Mouse (Mus musculus): ENCODE data around the gene Fam69a. TPM values are rescaled to one million over a fixed set of nuclear protein-coding genes. Genes with fewer than 3 reads are reported as not detected.
A peak's percentile ranks its signal among the peaks of the same experiment; 100 is the strongest.

The Fam69a gene
- polyA plus RNA-seq, 1 experiment = 2.2 TPM

- Histone ChIP-seq H3K27ac (ENCODE audit: insufficient read depth, low read length) (peak overlapping the region; percentile 94), H3K36me3 (ENCODE audit: control insufficient read depth, insufficient read depth, low read length) (no peaks in the 10 kb centered on the region; the same call in 1 of the 2 replicates), H3K4me1 (ENCODE audit: control insufficient read depth, insufficient read depth, insufficient read length) (peaks cover 11% of the 10 kb centered on the region), H3K27me3 (ENCODE audit: control insufficient read depth, insufficient read depth, low read length) (no peaks in the 10 kb centered on the region), H3K4me3 (ENCODE audit: extremely low read depth, insufficient read depth, insufficient read length) (peak overlapping the region; percentile 63)
- DNase-seq (ENCODE audit: low read depth in 1 of 2, low spot score in 2 of 2) = peak; percentile 75 to 87
- WGBS = 2% methylated on average over 40 of the region's 54 CpGs
- TF ChIP-seq POLR2A (IDR thresholded peaks at IDR 0.05; ENCODE audit: low read depth, low read length) = no peak; the same call in 1 of the 2 replicates
- peak; percentile 27; the same call in 1 of the 2 replicates for TF ChIP-seq CTCF (IDR thresholded peaks at IDR 0.05; ENCODE audit: extremely low read depth, insufficient read depth, insufficient read length, insufficient replicate concordance)
Observed at GRCm38 (mm10) chr5:107986255-107986966, 474 bp downstream of the Fam69a start.

DNA sequence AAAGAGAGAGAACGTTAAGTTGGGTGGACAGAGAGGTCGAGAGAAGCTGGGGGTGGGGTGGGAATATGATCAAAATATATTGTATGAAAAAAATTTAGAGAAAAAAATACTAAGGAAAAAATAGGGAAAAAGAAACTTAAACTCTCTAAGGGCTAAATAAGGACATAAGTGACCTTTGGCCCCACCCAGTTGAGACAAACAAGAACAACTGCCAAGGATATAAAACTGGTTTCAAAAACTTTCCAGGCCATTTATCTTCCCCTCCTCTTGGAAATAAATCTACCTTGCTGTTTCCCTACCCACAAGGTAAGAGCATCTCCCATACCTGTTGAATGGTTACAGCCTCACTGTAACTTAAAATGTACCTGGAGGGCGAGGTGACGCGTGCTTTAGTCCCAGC is 2.9 kb downstream of the Fam69a start:
- H3K4me3 ChIP-seq (ENCODE audit: extremely low read depth, insufficient read depth, insufficient read length) = no peak overlapping the region
- TF ChIP-seq POLR2A (IDR thresholded peaks at IDR 0.05; ENCODE audit: low read depth, low read length) = no peak
- no peak for TF ChIP-seq CTCF (IDR thresholded peaks at IDR 0.05; ENCODE audit: extremely low read depth, insufficient read depth, insufficient read length, insufficient replicate concordance)
- DNase-seq (ENCODE audit: low read depth in 1 of 2, low spot score in 2 of 2) = no peak
- peaks cover 17% of the 10 kb centered on the region for H3K4me1 ChIP-seq (ENCODE audit: control insufficient read depth, insufficient read depth, insufficient read length)
- H3K36me3 ChIP-seq (ENCODE audit: control insufficient read depth, insufficient read depth, low read length) = no peaks in the 10 kb centered on the region; the same call in 1 of the 2 replicates
- H3K27me3 ChIP-seq (ENCODE audit: control insufficient read depth, insufficient read depth, low read length) = no peaks in the 10 kb centered on the region
- H3K27ac ChIP-seq (ENCODE audit: insufficient read depth, low read length) = peak overlapping the region; percentile 25
- WGBS = 93% methylated on average over 5 of the region's 5 CpGs

- H3K27me3 ChIP-seq (ENCODE audit: control insufficient read depth, insufficient read depth, low read length) = no peaks in the 10 kb centered on the region
- H3K36me3 ChIP-seq (ENCODE audit: control insufficient read depth, insufficient read depth, low read length) = no peaks in the 10 kb centered on the region; the same call in 1 of the 2 replicates
- 79% methylated on average over 3 of the region's 3 CpGs for WGBS
- TF ChIP-seq CTCF (IDR thresholded peaks at IDR 0.05; ENCODE audit: extremely low read depth, insufficient read depth, insufficient read length, insufficient replicate concordance) = no peak
- no peak for TF ChIP-seq POLR2A (IDR thresholded peaks at IDR 0.05; ENCODE audit: low read depth, low read length)
- no peak for DNase-seq (ENCODE audit: low read depth in 1 of 2, low spot score in 2 of 2)
- H3K4me3 ChIP-seq (ENCODE audit: extremely low read depth, insufficient read depth, insufficient read length) = no peak overlapping the region
- peaks cover 26% of the 10 kb centered on the region for H3K4me1 ChIP-seq (ENCODE audit: control insufficient read depth, insufficient read depth, insufficient read length)
- H3K27ac ChIP-seq (ENCODE audit: insufficient read depth, low read length) = peak overlapping the region; percentile 73
Observed at GRCm38 (mm10) chr5:107982016-107982415, 4.9 kb downstream of the Fam69a start.

DNA sequence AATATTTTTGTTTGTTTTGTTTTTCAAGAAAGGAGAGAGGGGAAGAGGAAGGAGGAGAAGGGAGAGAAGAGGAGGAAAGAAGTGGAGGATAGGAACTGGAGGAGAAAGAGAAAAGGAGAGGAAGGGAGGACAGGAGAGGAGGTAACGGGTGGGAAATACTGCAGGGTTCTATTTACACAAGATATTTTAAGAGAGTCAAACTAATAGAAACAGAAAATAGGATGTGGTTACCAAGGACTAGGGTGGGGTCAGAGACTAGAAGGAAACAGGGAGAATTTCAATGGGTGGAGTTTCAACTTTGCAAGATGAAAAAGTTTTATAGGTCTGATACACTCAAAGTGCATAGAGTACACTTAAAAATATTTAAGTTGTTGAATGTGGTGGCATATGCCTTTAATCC is 7.0 kb downstream of the Fam69a start:
- H3K27ac ChIP-seq (ENCODE audit: insufficient read depth, low read length) = peak overlapping the region; percentile 92
- 4% methylated on average over 1 of the region's 1 CpGs for WGBS
- TF ChIP-seq POLR2A (IDR thresholded peaks at IDR 0.05; ENCODE audit: low read depth, low read length) (no peak), CTCF (IDR thresholded peaks at IDR 0.05; ENCODE audit: extremely low read depth, insufficient read depth, insufficient read length, insufficient replicate concordance) (no peak)
- no peaks in the 10 kb centered on the region for H3K27me3 ChIP-seq (ENCODE audit: control insufficient read depth, insufficient read depth, low read length)
- H3K4me3 ChIP-seq (ENCODE audit: extremely low read depth, insufficient read depth, insufficient read length) = no peak overlapping the region; the same call in 1 of the 2 replicates
- peaks cover 28% of the 10 kb centered on the region for H3K4me1 ChIP-seq (ENCODE audit: control insufficient read depth, insufficient read depth, insufficient read length)
- no peaks in the 10 kb centered on the region; the same call in 1 of the 2 replicates for H3K36me3 ChIP-seq (ENCODE audit: control insufficient read depth, insufficient read depth, low read length)
- peak in 1 of 2 experiments; percentile 39 for DNase-seq (ENCODE audit: low read depth in 1 of 2, low spot score in 2 of 2)

DNA sequence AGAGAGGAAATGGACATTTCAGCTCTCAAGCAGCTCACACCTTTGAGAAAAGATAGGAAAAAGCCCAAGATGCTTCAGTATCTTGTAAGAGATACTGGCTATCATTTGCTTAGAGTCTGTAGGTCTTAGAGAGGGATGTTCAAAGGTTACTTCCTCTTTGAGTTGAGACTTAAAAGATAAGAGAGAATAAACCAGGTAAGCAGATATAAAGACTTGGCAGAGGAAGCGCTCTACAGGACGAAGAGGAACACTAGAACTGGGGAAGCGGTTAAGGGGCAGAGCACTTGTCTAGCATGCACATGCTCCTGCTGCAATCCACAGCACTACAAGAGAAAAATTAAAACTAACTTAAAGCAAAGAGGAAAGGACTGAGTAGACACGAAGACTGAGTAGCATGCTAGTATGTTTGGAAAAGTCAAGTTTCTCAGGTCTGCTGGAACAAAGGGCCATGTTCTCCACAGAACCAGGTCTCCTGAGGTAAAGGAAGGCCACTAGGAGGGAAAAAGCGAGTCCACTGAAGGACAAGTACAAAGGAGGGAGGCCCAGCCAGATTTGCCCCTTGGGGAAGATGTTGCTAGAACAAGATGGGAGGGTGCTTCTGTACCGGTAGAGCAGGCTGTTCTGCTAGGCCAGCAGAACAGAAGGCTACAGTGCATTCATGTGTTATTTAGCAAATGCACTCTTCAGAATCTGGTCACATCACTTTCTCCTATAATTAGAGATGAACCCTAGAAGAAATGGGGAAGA is 8.4 kb downstream of the Fam69a start:
- 32% methylated on average over 6 of the region's 6 CpGs for WGBS
- Histone ChIP-seq H3K36me3 (ENCODE audit: control insufficient read depth, insufficient read depth, low read length) (no peaks in the 10 kb centered on the region; the same call in 1 of the 2 replicates), H3K4me1 (ENCODE audit: control insufficient read depth, insufficient read depth, insufficient read length) (peaks cover 25% of the 10 kb centered on the region), H3K27me3 (ENCODE audit: control insufficient read depth, insufficient read depth, low read length) (no peaks in the 10 kb centered on the region), H3K27ac (ENCODE audit: insufficient read depth, low read length) (peak overlapping the region; percentile 87), H3K4me3 (ENCODE audit: extremely low read depth, insufficient read depth, insufficient read length) (no peak overlapping the region; the same call in 1 of the 2 replicates)
- TF ChIP-seq CTCF (IDR thresholded peaks at IDR 0.05; ENCODE audit: extremely low read depth, insufficient read depth, insufficient read length, insufficient replicate concordance) (no peak), POLR2A (IDR thresholded peaks at IDR 0.05; ENCODE audit: low read depth, low read length) (no peak)
- DNase-seq (ENCODE audit: low read depth in 1 of 2, low spot score in 2 of 2) = peak; percentile 36 to 40

GRCm38 (mm10) chr5:107977640-107978288 is 9.1 kb downstream of the Fam69a start:
- H3K27me3 ChIP-seq (ENCODE audit: control insufficient read depth, insufficient read depth, low read length) = no peaks in the 10 kb centered on the region
- H3K4me1 ChIP-seq (ENCODE audit: control insufficient read depth, insufficient read depth, insufficient read length) = peaks cover 29% of the 10 kb centered on the region
- DNase-seq (ENCODE audit: low read depth in 1 of 2, low spot score in 2 of 2) = no peak
- no peaks in the 10 kb centered on the region; the same call in 1 of the 2 replicates for H3K36me3 ChIP-seq (ENCODE audit: control insufficient read depth, insufficient read depth, low read length)
- peak overlapping the region; percentile 87 for H3K27ac ChIP-seq (ENCODE audit: insufficient read depth, low read length)
- WGBS = 65% methylated on average over 3 of the region's 3 CpGs
- TF ChIP-seq CTCF (IDR thresholded peaks at IDR 0.05; ENCODE audit: extremely low read depth, insufficient read depth, insufficient read length, insufficient replicate concordance) (no peak), POLR2A (IDR thresholded peaks at IDR 0.05; ENCODE audit: low read depth, low read length) (no peak)
- H3K4me3 ChIP-seq (ENCODE audit: extremely low read depth, insufficient read depth, insufficient read length) = no peak overlapping the region
